Comparison of ENCODE assay signal across 16 mouse cellular contexts in genomic region chr3:83163676-83164075, GRCm38 (mm10).
"Had no signal": no experiment of that assay in that cellular context is flagged by ENCODE, and none has a peak within 500 bp of the region (broad histone marks: within the 10 kb centered on the region; RNA-seq: fewer than 3 reads in every experiment).

No protein-coding gene starts in this region.

- H3K9ac ChIP-seq: limb, embryonic 13.5 days; liver, embryonic 12.5 days; liver, embryonic 15.5 days had no signal

- H3K4me1 ChIP-seq: liver, embryonic 12.5 days; liver, embryonic 15.5 days; megakaryocyte, embryonic 14.5 days had no signal

- H3K4me2 ChIP-seq: limb, embryonic 13.5 days; liver, embryonic 12.5 days; liver, embryonic 15.5 days; midbrain, embryonic 11.5 days had no signal

- DNase-seq: kidney, adult 11 months; kidney, adult 8-10 months; kidney, postnatal 4 days; layer of hippocampus, adult 9-11 months; liver; lung, adult 2 months; lung, postnatal 14 days; midbrain, embryonic 14.5 days; thymus, adult 18-20 months; thymus, postnatal 36 days had no signal

- H3K9me3 ChIP-seq: limb, embryonic 10.5 days; limb, embryonic 13.5 days; liver, embryonic 12.5 days; liver, embryonic 15.5 days had no signal

- H3K36me3 ChIP-seq: limb, embryonic 10.5 days; limb, embryonic 13.5 days; liver, embryonic 12.5 days; liver, embryonic 15.5 days had no signal

- ATAC-seq: liver, embryonic 12.5 days had no signal

- H3K4me3 ChIP-seq: limb, embryonic 10.5 days; limb, embryonic 13.5 days; liver, embryonic 12.5 days; liver, embryonic 15.5 days; megakaryocyte, embryonic 14.5 days had no signal

- H3K27ac ChIP-seq: limb, embryonic 10.5 days; limb, embryonic 13.5 days; liver, embryonic 12.5 days; liver, embryonic 15.5 days had no signal

- H3K27me3 ChIP-seq: limb, embryonic 13.5 days; liver, embryonic 12.5 days; liver, embryonic 15.5 days; megakaryocyte, embryonic 14.5 days had no signal
